Mouse (Mus musculus) C3H10T1/2 (cell line): ENCODE results near the gene Gm38392. TPM values are rescaled to one million over a fixed set of nuclear protein-coding genes. Genes with fewer than 3 reads are reported as not detected.

ENCODE experiments used
- polyA plus RNA-seq, 2 experiments: library from polyadenylated mRNA; unstranded; fragments of >200 nt; fragmentation: generic; extraction: Trizol; gene quantifications; one replicate each; pipeline ENCODE4 v1.2.1; 2012; ENCODE audit warnings: missing spikeins in 2 of 2

The Gm38392 gene
- not detected for polyA plus RNA-seq

DNA sequence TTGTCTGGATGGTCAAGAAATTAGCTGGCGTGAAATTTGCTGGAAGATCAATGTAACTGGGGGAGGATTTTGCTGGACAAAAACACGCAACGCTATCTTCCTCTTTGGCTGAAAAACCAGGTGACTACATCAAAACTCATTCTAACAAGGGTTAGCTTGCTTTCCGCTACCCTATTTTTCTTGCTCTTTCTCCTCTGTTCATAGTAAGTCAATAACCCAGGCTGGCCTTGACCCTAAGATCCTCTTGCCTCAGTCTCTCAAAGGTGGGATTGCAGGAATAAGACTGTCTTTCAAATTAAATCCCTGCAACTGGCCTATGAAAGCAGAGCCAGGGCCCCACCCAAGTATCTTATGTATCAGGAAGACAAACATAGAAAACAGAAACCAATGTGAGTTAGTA, at the start of gene Gm38392:
Gm38392 (minus strand) TSS at position 101 of the 400 bp plus-strand sequence.

DNA sequence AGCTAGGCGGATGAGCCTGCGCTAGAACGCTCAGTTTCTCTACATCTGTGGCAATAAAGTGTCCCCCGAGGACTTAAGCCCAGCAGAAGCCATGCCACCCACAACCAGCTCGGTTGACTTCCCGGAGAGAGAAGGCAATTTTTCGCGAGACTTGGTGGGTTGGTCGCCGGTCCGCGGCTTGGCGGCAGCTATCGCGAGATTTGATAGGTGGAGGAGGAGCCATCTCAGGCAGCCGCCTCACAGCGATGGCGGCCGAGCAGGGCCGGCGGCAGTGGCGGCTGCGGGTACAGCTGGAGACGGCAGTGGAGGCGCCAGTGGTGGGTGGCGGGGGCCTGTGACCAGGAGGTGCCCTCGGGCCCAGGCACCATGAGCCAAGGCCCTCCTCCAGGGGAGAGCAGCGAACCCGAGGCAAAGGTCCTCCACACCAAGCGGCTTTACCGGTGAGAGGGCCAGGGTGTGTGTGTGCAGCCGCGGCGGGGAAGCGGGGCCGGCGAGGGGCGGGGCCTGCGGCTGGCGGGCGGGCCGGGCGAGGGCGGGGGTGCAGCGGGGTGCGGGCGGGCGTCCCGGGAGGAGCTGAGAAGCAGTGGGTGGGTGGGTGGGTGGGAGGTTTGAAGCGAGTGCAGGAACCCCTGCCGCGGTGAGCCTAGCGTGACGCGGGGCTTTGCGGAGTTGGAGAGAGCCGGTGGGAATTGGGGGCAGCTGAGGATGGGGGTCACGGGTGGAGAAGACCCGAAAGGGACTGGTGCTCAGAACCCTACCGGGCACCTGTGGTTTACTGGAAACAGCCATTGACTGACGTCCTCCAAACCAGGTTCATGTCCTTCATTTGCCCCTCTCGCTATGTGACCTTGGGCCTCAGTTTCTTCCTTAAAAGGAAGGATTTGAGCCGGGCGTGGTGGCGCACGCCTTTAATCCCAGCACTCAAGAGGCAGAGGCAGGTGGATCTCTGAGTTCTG, 49.3 kb upstream of the Gm38392 start, which contains the start of the genes Tmem79 and Smg5:
Tmem79 (minus strand) TSS at position 91 of the 956 bp plus-strand sequence.
Smg5 (plus strand) TSS at position 203 of the 956 bp plus-strand sequence.

DNA sequence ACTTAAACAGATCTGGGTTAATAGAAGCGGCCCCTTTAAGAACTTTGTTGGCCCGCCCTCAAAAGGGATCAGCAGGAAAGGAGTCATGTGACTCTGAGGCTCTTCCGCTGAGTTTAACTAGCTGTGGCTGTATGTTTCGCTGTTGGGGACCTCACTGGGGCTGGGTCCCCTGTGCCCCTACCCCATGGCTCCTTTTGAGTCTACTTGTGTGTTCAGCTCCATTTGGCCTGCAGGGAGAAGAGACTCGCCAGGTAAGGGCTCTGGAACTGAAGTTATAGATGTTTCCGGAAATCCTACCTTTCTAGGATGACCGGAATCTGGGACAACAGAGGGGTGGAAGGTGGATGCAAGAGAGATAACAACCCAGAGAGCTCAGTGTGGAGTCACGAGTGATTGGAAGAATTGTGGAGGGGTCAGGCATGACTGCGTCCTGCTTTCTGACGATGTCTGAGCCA, 38.0 kb upstream of the Gm38392 start, which contains the start of gene Glmp:
Glmp (plus strand) TSS at position 73 of the 455 bp plus-strand sequence.

DNA sequence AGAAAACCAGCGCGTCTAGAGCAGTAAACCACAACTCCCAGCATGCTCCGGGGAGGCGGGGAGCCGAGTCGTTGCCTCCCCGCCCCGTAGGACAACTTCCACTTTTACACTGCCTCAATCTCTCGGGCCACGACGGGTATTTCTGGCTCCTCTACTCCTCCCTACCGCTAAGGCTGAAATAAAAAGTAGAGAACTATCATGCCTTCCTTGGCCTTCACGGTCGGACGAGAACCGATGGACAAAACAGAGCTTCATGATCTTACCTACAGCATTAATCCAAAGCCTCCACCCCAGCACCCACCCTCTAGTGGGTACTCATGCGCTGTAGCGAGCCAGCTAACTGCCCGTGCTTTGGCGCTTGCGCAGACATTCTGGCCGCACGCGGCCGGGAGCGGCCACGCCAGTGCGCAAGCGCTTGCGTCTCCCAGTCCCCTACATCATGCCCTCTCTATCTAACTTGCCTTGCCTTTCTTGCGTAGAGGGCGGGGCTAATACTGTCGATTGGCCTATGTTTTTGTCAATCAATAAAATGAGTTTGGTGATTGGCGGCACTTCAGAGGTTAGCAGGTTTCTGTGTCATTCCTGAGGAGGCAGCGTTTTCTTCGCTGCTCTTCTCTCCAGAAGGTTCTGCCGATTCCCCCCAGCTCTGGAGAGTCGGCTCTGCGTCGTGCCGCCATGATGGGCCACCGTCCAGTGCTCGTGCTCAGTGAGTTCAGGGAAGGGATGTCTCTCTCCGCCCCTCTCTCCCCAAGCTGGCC, 9.7 kb upstream of the Gm38392 start, which contains the start of the genes Tsacc and Cct3:
Tsacc (minus strand) TSS at position 439 of the 758 bp plus-strand sequence.
Cct3 (plus strand) TSS at position 556 of the 758 bp plus-strand sequence.

DNA sequence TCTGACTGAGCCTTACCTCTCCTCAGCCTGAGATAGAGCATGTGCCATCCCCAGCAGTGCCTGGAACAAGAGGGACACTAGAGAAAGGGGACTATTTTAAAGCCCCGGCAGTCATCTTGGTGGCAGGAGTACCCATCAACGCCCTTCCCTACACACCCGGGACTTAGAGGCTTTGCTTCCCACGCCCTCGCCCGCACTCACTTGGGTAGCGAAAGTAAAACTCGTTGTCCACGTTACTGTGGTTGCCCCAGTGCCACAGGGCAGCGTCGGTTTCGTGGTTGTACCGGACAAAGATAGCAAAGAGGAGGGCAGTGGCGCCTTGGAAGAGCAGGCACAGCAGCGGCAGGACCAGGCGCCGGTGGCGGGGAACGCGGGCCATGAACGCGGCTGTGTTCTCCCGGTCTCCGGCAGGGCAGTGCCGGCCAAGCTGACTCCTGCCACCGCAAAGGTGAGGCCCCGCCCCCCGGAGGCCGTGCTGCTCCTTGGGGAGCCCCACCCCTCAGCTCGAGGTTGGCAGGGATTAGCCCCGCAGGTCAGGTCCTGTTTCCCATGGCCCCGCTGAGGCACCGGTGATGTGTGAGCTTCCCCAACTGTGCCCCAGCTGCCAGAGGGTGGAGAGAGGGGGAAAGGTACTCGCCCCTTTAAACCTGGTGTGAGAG, 32.6 kb downstream of the Gm38392 start, which contains the start of gene Rhbg:
Rhbg (minus strand) TSS at position 442 of the 659 bp plus-strand sequence.

Other genes starting within 250 kb of the Gm38392 start
- gene Gpatch4, start 244.1 kb downstream of the Gm38392 start, polyA plus RNA-seq, result 1 to 10 TPM; 8.1 to 8.2 TPM
- gene Naxe, start 228.7 kb downstream of the Gm38392 start, polyA plus RNA-seq, result 100 to 1,000 TPM; 274 to 276 TPM
- gene Ttc24, start 208.9 kb downstream of the Gm38392 start, polyA plus RNA-seq, result under 1 TPM in 1 of 2 experiments, not detected in 1; 0.05 TPM
- 10 to 100 TPM; 24.1 to 30.5 TPM for gene Iqgap3, start 205.2 kb downstream of the Gm38392 start, polyA plus RNA-seq
- gene Mef2d, start 144.8 kb downstream of the Gm38392 start, polyA plus RNA-seq, result 10 to 100 TPM in 1 of 2 experiments, 1 to 10 TPM in 1; 7.3 to 18.8 TPM
- not detected for gene Rhbg, start 32.5 kb downstream of the Gm38392 start, polyA plus RNA-seq
- 1 to 10 TPM; 3.2 to 5.0 TPM for gene Tsacc, start 9.8 kb upstream of the Gm38392 start, polyA plus RNA-seq
- 100 to 1,000 TPM; 268 to 434 TPM for gene Cct3, start 9.9 kb upstream of the Gm38392 start, polyA plus RNA-seq
- gene Glmp, start 37.8 kb upstream of the Gm38392 start, polyA plus RNA-seq, result 100 to 1,000 TPM; 246 to 254 TPM
- 1 to 10 TPM; 1.5 to 2.2 TPM for gene Tmem79, start 48.9 kb upstream of the Gm38392 start, polyA plus RNA-seq
- 10 to 100 TPM; 27.4 to 29.6 TPM for gene Smg5, start 49.0 kb upstream of the Gm38392 start, polyA plus RNA-seq
- not detected for gene Paqr6, start 77.4 kb upstream of the Gm38392 start, polyA plus RNA-seq
- gene Bglap3, start 85.5 kb upstream of the Gm38392 start, polyA plus RNA-seq, result under 1 TPM; 0.14 to 0.27 TPM
- under 1 TPM; 0.18 to 0.38 TPM for gene Bglap2, start 91.5 kb upstream of the Gm38392 start, polyA plus RNA-seq
- gene Bglap, start 97.3 kb upstream of the Gm38392 start, polyA plus RNA-seq, result under 1 TPM; 0.22 to 0.27 TPM
- gene Pmf1, start 123.1 kb upstream of the Gm38392 start, polyA plus RNA-seq, result 100 to 1,000 TPM; 110 to 188 TPM
- 10 to 100 TPM in 1 of 2 experiments, 1 to 10 TPM in 1; 7.9 to 21.7 TPM for gene Slc25a44, start 137.9 kb upstream of the Gm38392 start, polyA plus RNA-seq
- gene Sema4a, start 174.0 kb upstream of the Gm38392 start, polyA plus RNA-seq, result 1 to 10 TPM in 1 of 2 experiments, under 1 TPM in 1; 0.44 to 2.2 TPM
- gene Lmna, start 222.7 kb upstream of the Gm38392 start, polyA plus RNA-seq, result 1,000 to 10,000 TPM in 1 of 2 experiments, 100 to 1,000 TPM in 1; 785 to 1,633 TPM
- gene Mex3a, start 245.2 kb upstream of the Gm38392 start, polyA plus RNA-seq, result 10 to 100 TPM in 1 of 2 experiments, 1 to 10 TPM in 1; 1.7 to 18.5 TPM